ENCODE assay signal across 8 mouse cellular contexts in the genomic region with DNA sequence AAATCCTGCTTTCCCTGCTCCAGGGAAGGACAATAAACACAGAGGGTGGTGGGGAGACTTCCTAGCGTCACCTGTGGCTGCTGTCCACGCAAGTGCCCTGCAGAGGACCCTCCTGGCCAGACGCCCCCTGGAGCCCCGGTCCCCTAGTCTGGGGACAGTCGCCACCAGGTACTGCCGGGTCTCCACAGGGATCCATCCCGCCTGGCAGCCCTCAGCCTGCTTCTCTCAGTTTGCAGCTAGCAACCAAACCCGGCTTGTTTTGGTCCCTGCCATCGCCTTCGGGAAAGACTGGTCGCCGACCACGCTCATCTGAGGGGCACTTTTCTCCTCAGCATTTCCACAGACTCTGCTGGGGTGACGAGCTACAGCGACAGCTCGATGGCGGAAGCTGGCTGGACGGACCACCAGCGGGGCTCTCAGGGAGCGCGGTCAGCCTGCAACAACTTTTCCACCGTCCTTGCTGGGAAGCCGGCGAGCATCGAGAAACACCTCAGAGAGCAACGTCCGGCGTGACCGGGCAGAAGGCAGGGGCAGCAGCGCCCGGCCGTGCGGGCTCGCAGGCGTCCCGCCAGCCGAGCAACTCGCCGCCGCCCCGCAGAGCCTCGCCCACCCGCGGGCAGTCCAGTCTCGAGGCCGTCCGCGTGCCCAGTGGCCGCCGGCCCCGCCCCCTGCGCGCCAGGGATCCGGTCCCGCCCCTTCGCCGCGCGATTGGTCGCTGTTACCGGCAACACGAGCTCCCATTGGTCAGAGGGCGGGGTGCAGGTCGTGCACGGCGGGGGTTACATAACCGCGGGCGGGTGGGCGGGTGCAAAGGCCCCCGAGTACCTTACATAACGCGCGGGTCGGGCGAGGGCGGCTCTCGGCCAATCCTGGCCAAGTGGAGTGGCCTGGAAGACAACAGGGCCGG. TPM values are rescaled to one million over a fixed set of nuclear protein-coding genes. Genes with fewer than 3 reads are reported as not detected.
DNase-seq lines count a peak whose midpoint lies in the region; ATAC-seq lines count a peak whose summit lies in the region.

A gene (minus strand): TSS at position 629 of the 907 bp plus-strand sequence.

- DNase-seq in R1 (ENCODE audit: low read depth, low spot score): peak; percentile 97
- DNase-seq in cerebellum, postnatal 25 days: peak; percentile 99
- peak; percentile 94 to 97 for DNase-seq in frontal cortex, postnatal 25 days (ENCODE audit: low spot score in 2 of 2)
- peak; percentile 85 for DNase-seq in hindbrain, embryonic 14.5 days (ENCODE audit: low spot score)
- DNase-seq in layer of hippocampus, postnatal 36 days: peak; percentile 97
- DNase-seq in lung, postnatal 36 days: peak; percentile 99
- peak; percentile 97 for DNase-seq in retina, postnatal 1 day
- DNase-seq in urinary bladder, adult 18-20 months (ENCODE audit: low spot score in 2 of 2): peak; percentile 96

- peaks cover 28% of the 10 kb centered on the region for H3K36me3 ChIP-seq in hindbrain, embryonic 14.5 days (replicated peaks; ENCODE audit: control insufficient read depth, insufficient read depth)

- peaks cover 8% of the 10 kb centered on the region for H3K4me1 ChIP-seq in hindbrain, embryonic 14.5 days (replicated peaks; ENCODE audit: control insufficient read depth, insufficient read depth, low read length)

- peak within 1 kb of the TSS; percentile 65 for H3K4me3 ChIP-seq in hindbrain, embryonic 14.5 days (replicated peaks; ENCODE audit: low read length)

- WGBS in hindbrain, embryonic 14.5 days: under 1% methylated on average over 70 of the region's 79 CpGs

- peaks cover 11% of the 10 kb centered on the region for H3K27me3 ChIP-seq in hindbrain, embryonic 14.5 days (ENCODE audit: control insufficient read depth, insufficient read depth, low read length)

- H3K27ac ChIP-seq in hindbrain, embryonic 14.5 days: peak within 1 kb of the TSS; percentile 47; the same call in 1 of the 2 replicates

- H3K4me2 ChIP-seq in hindbrain, embryonic 14.5 days (replicated peaks): peak within 1 kb of the TSS; percentile 99

- peak within 1 kb of the TSS; percentile 60 for H3K9ac ChIP-seq in hindbrain, embryonic 14.5 days

- ATAC-seq in hindbrain, embryonic 14.5 days (ENCODE audit: low FRiP score): peak; percentile 97

- no peaks in the 10 kb centered on the region for H3K9me3 ChIP-seq in hindbrain, embryonic 14.5 days (ENCODE audit: control insufficient read depth, low read length)

RNA-seq across cellular contexts. Expression of the gene that starts here (rescaled TPM):
- polyA plus RNA-seq in hindbrain, embryonic 14.5 days (2014; fragmentation: Nextera tagmentation; extraction: Ambion mirVana): 3.9 and 5.1 TPM in 2 replicates
- 10 to 100 TPM; 30.1 to 39.4 TPM for total RNA-seq in layer of hippocampus, postnatal 36 days (2021)

Comparison
In these comparisons a context has a peak if more than half of its experiments do, and no peak if none do; other contexts are left out.
1. Peak in every context shown above with its lines: DNase-seq, ATAC-seq, H3K4me3 ChIP-seq and H3K27ac ChIP-seq.